Mouse (Mus musculus): Measurements from ENCODE around the gene Arhgdia. TPM values are rescaled to one million over a fixed set of nuclear protein-coding genes. Genes with fewer than 3 reads are reported as not detected.
"Not testable (repeated sequence)": the region's sequence is repeated elsewhere in the genome, so short reads cannot be mapped to it uniquely, and the experiment has no call there.

Arhgdia gene
- polyA plus RNA-seq, 1 experiment: 500 TPM

GRCm38 (mm10) chr11:120560952-120561728, 20.3 kb downstream of the Arhgdia start:
- Histone ChIP-seq H3K4me1 (ENCODE audit: control insufficient read depth, insufficient read depth, low read length) (no peaks in the 10 kb centered on the region), H3K27ac (ENCODE audit: insufficient read depth, low read length) (no peak overlapping the region), H3K4me3 (ENCODE audit: insufficient read depth, low read length) (no peak overlapping the region)
- no peak for TF ChIP-seq POLR2A (IDR thresholded peaks at IDR 0.05; ENCODE audit: low read depth, low read length)
- no peak for TF ChIP-seq CTCF (IDR thresholded peaks at IDR 0.05; ENCODE audit: borderline replicate concordance, insufficient read depth, low read length)

- not testable (repeated sequence) for H3K27ac ChIP-seq (ENCODE audit: insufficient read depth, low read length); H3K4me3 ChIP-seq (ENCODE audit: insufficient read depth, low read length); H3K4me1 ChIP-seq (ENCODE audit: control insufficient read depth, insufficient read depth, low read length)
These were observed 22.6 kb downstream of the Arhgdia start for GRCm38 (mm10) chr11:120558843-120559242.

DNA sequence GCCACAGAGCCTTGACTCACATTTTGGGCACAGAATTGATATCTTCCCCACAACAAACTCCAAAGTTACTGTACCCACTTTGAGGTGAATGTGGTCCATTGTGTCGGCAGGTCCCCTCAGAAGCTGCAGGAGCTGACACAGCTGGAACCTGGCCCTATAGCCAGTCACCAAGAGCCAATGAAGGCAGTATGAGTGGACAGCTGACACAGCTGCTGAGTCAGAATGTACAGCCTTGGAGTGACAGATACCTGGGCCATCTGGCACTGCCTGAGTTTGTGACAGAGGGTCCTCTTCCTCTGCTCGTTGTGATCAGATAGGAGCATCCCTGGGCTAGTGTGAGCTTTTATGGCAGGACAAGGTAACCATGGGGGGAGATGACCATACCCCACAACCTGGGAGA, 26.2 kb downstream of the Arhgdia start:
- TF ChIP-seq POLR2A (IDR thresholded peaks at IDR 0.05; ENCODE audit: low read depth, low read length) (no peak), CTCF (IDR thresholded peaks at IDR 0.05; ENCODE audit: borderline replicate concordance, insufficient read depth, low read length) (no peak)
- H3K4me1 ChIP-seq (ENCODE audit: control insufficient read depth, insufficient read depth, low read length): no peaks in the 10 kb centered on the region
- no peak overlapping the region for H3K4me3 ChIP-seq (ENCODE audit: insufficient read depth, low read length)
- H3K27ac ChIP-seq (ENCODE audit: insufficient read depth, low read length): no peak overlapping the region

GRCm38 (mm10) chr11:120554834-120555233, 26.6 kb downstream of the Arhgdia start:
- TF ChIP-seq CTCF (IDR thresholded peaks at IDR 0.05; ENCODE audit: borderline replicate concordance, insufficient read depth, low read length) (no peak), POLR2A (IDR thresholded peaks at IDR 0.05; ENCODE audit: low read depth, low read length) (no peak)
- no peak overlapping the region for H3K27ac ChIP-seq (ENCODE audit: insufficient read depth, low read length)
- H3K4me1 ChIP-seq (ENCODE audit: control insufficient read depth, insufficient read depth, low read length): no peaks in the 10 kb centered on the region
- H3K4me3 ChIP-seq (ENCODE audit: insufficient read depth, low read length): no peak overlapping the region

GRCm38 (mm10) chr11:120552736-120553135, 28.7 kb downstream of the Arhgdia start:
- TF ChIP-seq CTCF (IDR thresholded peaks at IDR 0.05; ENCODE audit: borderline replicate concordance, insufficient read depth, low read length) (no peak), POLR2A (IDR thresholded peaks at IDR 0.05; ENCODE audit: low read depth, low read length) (no peak)
- no peak overlapping the region for H3K4me3 ChIP-seq (ENCODE audit: insufficient read depth, low read length)
- no peak overlapping the region for H3K27ac ChIP-seq (ENCODE audit: insufficient read depth, low read length)
- H3K4me1 ChIP-seq (ENCODE audit: control insufficient read depth, insufficient read depth, low read length): peaks cover 3% of the 10 kb centered on the region; the same call in 1 of the 2 replicates

GRCm38 (mm10) chr11:120550810-120551440, 30.5 kb downstream of the Arhgdia start, which contains the start of gene Ppp1r27:
Gene Ppp1r27 (minus strand): TSS chr11:120551132.
- Histone ChIP-seq H3K4me1 (ENCODE audit: control insufficient read depth, insufficient read depth, low read length) (peaks cover 3% of the 10 kb centered on the region; the same call in 1 of the 2 replicates), H3K27ac (ENCODE audit: insufficient read depth, low read length) (0 out of 2 replicates have a peak within 1 kb of the TSS, but pooled peaks have one; percentile 14)
- no peak for TF ChIP-seq POLR2A (IDR thresholded peaks at IDR 0.05; ENCODE audit: low read depth, low read length)

DNA sequence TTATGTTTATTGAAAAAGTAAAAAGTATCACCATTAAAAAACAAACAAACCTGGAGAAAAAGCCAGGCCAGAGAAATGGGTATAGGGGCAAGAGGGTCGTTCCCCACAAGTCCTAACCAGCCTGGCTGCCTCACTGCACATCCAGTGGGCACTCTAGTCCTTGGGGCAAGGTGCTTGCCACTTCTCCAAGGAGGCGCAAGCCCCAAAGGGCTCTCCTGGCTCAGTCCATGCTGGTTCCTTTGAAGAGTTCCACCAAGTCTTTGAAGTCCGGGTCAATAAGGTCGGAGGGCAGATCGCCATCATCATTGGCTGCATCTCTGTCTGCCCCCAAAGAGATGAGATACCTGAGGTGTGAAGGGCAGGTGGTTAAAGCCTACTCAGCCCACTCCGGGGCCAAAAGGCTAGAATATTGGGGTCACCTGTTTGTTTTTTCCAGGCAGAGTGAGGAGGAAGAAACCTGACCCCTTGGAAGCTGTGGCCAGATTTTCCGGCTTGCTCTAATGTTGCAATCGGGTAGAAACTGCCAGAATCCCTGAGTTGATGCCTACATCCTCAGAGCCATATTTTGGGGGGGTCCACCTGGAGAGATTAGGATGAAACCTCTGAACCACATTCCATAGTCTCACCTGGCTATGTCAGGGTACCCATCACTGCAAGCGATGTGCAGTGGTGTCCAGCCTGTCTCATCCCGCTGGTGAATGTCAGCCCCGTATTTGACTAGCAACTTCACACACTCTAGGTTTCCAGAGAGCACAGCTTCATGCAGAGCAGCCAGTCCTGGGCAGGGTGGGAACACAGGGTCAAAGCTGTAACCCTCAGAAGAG, 31.2 kb downstream of the Arhgdia start:
- Histone ChIP-seq H3K27ac (ENCODE audit: insufficient read depth, low read length) (peak overlapping the region; percentile 14; the same call in 1 of the 2 replicates), H3K4me1 (ENCODE audit: control insufficient read depth, insufficient read depth, low read length) (peaks cover 3% of the 10 kb centered on the region; the same call in 1 of the 2 replicates), H3K4me3 (ENCODE audit: insufficient read depth, low read length) (peak overlapping the region; percentile 48)
- TF ChIP-seq CTCF (IDR thresholded peaks at IDR 0.05; ENCODE audit: borderline replicate concordance, insufficient read depth, low read length): no peak
- peak; percentile 38 for TF ChIP-seq POLR2A (IDR thresholded peaks at IDR 0.05; ENCODE audit: low read depth, low read length)

More at GRCm38 (mm10) chr11:120550810-120551440, 30.5 kb downstream of the Arhgdia start, which contains the start of gene Ppp1r27:
- H3K4me3 ChIP-seq (ENCODE audit: insufficient read depth, low read length): peak within 1 kb of the TSS; percentile 48

DNA sequence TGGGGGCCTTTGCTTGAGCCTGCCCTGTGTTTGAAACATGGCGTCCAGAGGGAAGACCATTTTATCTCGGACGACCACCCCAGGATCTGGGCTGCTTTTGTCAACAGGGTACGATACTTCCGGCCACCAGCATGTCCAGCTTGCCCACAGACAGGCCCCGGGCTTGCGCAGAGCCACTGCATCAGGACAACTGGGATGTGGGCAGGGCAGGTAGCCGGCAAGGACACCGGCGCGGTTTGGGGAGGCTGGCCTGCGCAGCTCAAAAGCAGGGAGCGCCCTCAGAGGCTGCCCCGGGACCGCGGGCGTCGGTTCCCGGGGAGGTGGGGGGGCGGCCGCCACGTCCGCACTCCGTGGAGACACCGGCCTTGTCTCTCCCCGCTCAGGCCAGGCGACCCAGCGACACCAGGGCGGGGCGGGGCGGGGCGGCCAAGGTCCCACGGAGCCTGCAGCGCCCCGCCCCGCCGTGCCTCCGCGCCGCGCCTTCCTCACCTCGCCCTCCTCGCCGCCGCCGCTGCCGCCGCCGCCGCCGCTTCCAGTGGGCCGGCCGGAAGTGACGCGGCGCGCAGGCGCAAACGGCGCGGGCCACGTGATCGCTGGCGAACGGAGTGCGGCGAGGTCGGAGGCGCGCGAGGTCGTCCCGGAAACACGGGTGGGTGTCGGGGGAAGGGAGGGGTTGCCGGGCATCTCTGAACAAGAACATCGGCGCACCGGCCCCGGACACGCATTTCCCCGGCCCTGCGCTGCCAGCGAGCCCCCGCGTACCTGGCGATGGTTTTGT, 32.1 kb downstream of the Arhgdia start, which contains the start of gene Mcrip1:
Gene Mcrip1 (minus strand): TSS at position 560 of the 778 bp plus-strand sequence.
- Histone ChIP-seq H3K4me1 (ENCODE audit: control insufficient read depth, insufficient read depth, low read length) (peaks cover 3% of the 10 kb centered on the region; the same call in 1 of the 2 replicates), H3K27ac (ENCODE audit: insufficient read depth, low read length) (peak within 1 kb of the TSS; percentile 84), H3K4me3 (ENCODE audit: insufficient read depth, low read length) (peak within 1 kb of the TSS; percentile 71)
- TF ChIP-seq CTCF (IDR thresholded peaks at IDR 0.05; ENCODE audit: borderline replicate concordance, insufficient read depth, low read length): no peak
- peak; percentile 71 for TF ChIP-seq POLR2A (IDR thresholded peaks at IDR 0.05; ENCODE audit: low read depth, low read length)

DNA sequence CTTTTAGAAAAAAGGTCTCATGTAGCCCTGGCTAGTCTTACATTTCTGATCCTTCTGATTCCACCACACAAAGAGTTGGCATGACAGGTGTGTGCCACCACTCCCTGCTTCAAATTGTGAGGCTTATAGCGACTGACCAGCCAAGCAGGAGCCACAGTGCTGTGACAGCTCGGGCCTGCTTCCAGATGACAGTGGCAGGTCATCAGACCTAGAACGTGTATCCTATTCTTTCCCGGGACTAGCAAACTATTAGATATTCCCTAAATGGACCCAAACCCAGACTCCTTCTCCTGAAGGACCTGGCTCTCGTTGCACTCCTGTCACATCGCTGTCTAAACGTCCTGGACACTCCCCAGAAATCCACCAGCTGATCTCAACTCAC, 32.6 kb downstream of the Arhgdia start:
- peaks cover 3% of the 10 kb centered on the region; the same call in 1 of the 2 replicates for H3K4me1 ChIP-seq (ENCODE audit: control insufficient read depth, insufficient read depth, low read length)
- H3K4me3 ChIP-seq (ENCODE audit: insufficient read depth, low read length): peak overlapping the region; percentile 71
- peak overlapping the region; percentile 84 for H3K27ac ChIP-seq (ENCODE audit: insufficient read depth, low read length)
- TF ChIP-seq POLR2A (IDR thresholded peaks at IDR 0.05; ENCODE audit: low read depth, low read length): no peak
- no peak for TF ChIP-seq CTCF (IDR thresholded peaks at IDR 0.05; ENCODE audit: borderline replicate concordance, insufficient read depth, low read length)

Data from embryonic fibroblast, embryonic 13.5 days (primary cell).